Mouse (Mus musculus) macrophage (primary cell): ENCODE data around the gene Castor1. TPM values are rescaled to one million over a fixed set of nuclear protein-coding genes. Genes with fewer than 3 reads are reported as not detected.

ENCODE experiments used
- H3K27ac ChIP-seq: fragments of 350-480 bp; formaldehyde crosslinking; 2 replicates; pipeline ENCODE4 v1.9.0; 2021
- H3K36me3 ChIP-seq: fragments of 350-480 bp; formaldehyde crosslinking; 2 replicates; pipeline ENCODE4 v1.9.0; 2021; ENCODE audit errors: inconsistent target
- H3K4me3 ChIP-seq: fragments of 350-480 bp; formaldehyde crosslinking; 2 replicates; pipeline ENCODE4 v1.9.0; 2021; ENCODE audit errors: inconsistent target
- H3K79me2 ChIP-seq: fragments of 350-480 bp; formaldehyde crosslinking; 2 replicates; pipeline ENCODE4 v1.9.0; 2021; ENCODE audit errors: inconsistent target
- WGBS: methylation state at CpG from one replicate; pipeline ENCODE4 v1.1.7; 2026; ENCODE audit warnings: inconsistent platforms; ENCODE audit not compliant: missing documents; 5-methylcytosine and 5-hydroxymethylcytosine counted together
- polyA plus RNA-seq: library from polyadenylated mRNA; stranded (reverse); fragments of 250-400 nt; gene quantifications from 3 replicates; pipeline ENCODE4 v1.2.4, GENCODE M21; 2018; ENCODE audit warnings: inconsistent platforms

Castor1 gene
- polyA plus RNA-seq, 1 experiment from 2014 or later: 2.2 TPM

DNA sequence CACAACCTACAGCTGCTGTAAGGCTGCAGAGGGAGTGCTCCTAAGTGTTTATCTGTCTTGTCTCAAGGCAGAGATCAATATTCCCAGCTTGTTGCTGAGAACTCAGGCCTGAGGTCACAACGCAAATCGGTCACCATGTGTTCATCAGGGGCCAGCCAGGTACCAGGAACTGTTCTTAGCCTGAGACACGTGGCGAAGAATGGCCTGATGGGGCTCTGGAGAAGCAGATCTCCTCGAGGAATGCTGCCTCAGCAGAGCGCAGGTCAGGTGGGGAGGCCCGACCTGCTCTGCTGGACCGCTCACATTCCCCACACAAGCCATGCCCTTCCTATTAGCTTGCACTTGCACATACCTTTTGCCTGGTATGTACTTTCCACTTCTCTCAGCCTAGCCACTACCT lies 21.4 kb upstream of the Castor1 start:
- Histone ChIP-seq H3K36me3 (no peaks in the 10 kb centered on the region), H3K79me2 (peaks cover 82% of the 10 kb centered on the region; the same call in 1 of the 2 replicates), H3K4me3 (no peak overlapping the region), H3K27ac (no peak overlapping the region)
- WGBS: 93% methylated on average over 7 of the region's 8 CpGs

DNA sequence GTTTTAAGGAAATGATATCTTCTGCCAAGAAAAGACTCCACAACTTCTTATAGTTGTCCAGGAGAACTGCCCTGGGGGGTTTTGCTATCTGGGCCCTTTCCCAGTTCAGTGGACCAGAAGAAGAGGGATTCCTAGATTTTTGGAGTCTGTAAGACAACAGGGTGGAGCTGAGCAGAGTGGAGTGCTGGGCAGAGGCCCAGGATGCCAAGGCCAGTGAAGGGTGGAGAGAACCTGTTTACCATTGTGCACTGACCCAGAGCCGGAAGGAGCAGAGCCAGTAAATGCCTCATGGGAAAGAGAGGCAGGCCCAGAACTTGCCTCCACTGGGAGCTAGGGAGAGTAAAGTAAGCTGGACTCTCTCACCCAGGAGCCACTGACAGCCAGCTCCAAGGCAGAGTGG lies 20.3 kb upstream of the Castor1 start:
- WGBS: 94% methylated on average over 1 of the region's 1 CpGs
- H3K4me3 ChIP-seq: no peak overlapping the region
- no peak overlapping the region for H3K27ac ChIP-seq
- peaks cover 76% of the 10 kb centered on the region; the same call in 1 of the 2 replicates for H3K79me2 ChIP-seq
- H3K36me3 ChIP-seq: no peaks in the 10 kb centered on the region

DNA sequence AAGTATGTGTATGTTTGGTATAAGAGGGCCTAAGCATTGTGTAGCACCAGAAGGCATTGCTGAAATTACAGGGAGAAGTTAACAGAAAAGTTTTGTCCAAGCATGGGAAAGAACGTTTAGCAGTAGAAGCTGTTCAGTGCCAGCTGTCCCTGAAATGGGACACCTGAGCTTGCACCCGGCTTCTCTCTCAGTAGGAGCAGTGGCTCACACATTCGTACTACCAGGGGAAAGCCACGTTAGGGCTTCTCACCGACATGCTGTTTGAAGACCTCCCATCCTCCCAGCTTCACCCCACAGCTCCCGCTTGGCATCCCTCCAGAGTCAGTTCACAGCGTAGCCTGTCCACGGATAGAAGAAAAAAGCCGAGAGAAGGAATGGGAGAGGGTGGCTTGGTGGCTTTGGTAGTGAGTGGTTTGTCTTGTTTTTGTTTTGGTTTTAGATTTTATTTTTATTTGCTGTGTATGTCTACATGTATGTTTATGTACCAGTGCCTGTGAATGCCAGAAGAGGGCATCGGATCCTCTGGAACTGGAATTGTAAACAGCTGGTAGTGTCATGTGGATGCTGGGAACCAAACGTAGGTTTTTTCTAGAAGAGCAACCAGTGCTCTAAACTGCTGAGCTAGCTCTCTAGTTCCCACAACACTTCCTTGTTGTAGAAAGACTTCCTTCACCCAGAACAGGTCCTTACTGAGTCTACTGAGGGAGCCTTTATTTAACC lies 15.9 kb upstream of the Castor1 start:
- peaks cover 20% of the 10 kb centered on the region; the same call in 1 of the 2 replicates for H3K36me3 ChIP-seq
- no peak overlapping the region for H3K27ac ChIP-seq
- H3K4me3 ChIP-seq: no peak overlapping the region
- WGBS: 78% methylated on average over 11 of the region's 11 CpGs
- peaks cover 75% of the 10 kb centered on the region; the same call in 1 of the 2 replicates for H3K79me2 ChIP-seq

GRCm38 (mm10) chr11:4202995-4203704 lies 14.9 kb upstream of the Castor1 start:
- peaks cover 65% of the 10 kb centered on the region; the same call in 1 of the 2 replicates for H3K79me2 ChIP-seq

GRCm38 (mm10) chr11:4203705-4204074 lies 14.3 kb upstream of the Castor1 start:
- Histone ChIP-seq H3K4me3 (no peak overlapping the region), H3K36me3 (peaks cover 35% of the 10 kb centered on the region; the same call in 1 of the 2 replicates), H3K27ac (no peak overlapping the region), H3K79me2 (peaks cover 59% of the 10 kb centered on the region; the same call in 1 of the 2 replicates)
- 35% methylated on average over 2 of the region's 2 CpGs for WGBS

More at GRCm38 (mm10) chr11:4202995-4203704, 14.9 kb upstream of the Castor1 start:
- H3K4me3 ChIP-seq: no peak overlapping the region
- peaks cover 30% of the 10 kb centered on the region; the same call in 1 of the 2 replicates for H3K36me3 ChIP-seq
- H3K27ac ChIP-seq: no peak overlapping the region
- WGBS: 89% methylated on average over 12 of the region's 12 CpGs

DNA sequence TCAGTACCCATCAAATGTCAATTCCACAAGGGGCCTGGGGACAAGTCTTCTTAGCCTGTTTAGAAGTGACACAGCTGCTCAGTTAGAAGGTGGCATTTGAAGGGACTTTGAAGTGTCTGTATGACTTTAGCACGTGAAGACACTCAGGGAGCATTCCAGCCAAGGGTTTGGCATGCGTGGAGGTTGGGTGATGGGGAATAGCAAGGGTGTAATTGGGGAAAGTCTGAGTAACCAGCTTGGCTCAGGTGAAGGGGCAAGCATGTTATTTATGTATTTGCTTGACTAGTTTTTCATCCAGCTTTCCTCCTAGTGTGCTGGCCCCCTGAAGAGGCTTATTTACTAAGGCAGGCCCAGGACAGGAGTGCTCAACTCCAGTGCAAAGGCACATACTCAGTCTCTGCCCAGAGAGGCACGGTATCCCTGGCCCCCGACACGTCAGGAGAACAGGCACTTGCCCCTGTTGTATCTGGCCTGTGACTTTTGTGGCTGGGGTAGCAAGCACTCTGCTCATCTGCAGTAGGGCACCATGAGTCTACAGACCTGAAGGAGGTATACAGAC lies 12.8 kb upstream of the Castor1 start:
- H3K79me2 ChIP-seq: peaks cover 44% of the 10 kb centered on the region; the same call in 1 of the 2 replicates
- no peak overlapping the region for H3K27ac ChIP-seq
- WGBS: 93% methylated on average over 5 of the region's 5 CpGs
- H3K36me3 ChIP-seq: peaks cover 49% of the 10 kb centered on the region; the same call in 1 of the 2 replicates
- H3K4me3 ChIP-seq: no peak overlapping the region

DNA sequence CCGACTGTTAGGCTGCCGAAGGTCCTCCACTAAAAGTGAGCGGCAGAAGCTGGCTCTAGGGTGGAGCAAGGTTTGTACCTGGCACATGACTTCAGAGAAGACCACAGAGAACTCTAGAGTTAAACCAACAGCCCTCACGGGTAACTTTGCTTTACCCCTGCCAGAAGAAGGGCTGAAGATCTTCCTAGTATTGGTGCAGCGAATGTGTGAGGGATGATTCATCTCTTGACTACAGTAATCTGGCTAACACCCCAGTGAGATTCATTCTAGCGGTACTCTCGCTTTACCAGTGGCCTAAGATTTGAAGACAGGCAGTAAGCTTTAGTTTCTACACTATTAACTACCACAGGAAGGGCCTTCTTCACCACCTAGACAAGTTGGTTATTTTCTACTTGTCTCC lies 12.1 kb upstream of the Castor1 start:
- Histone ChIP-seq H3K4me3 (no peak overlapping the region), H3K36me3 (peaks cover 56% of the 10 kb centered on the region; the same call in 1 of the 2 replicates), H3K79me2 (peaks cover 37% of the 10 kb centered on the region; the same call in 1 of the 2 replicates), H3K27ac (no peak overlapping the region)
- 88% methylated on average over 7 of the region's 7 CpGs for WGBS

GRCm38 (mm10) chr11:4206563-4206962 lies 11.5 kb upstream of the Castor1 start:
- H3K79me2 ChIP-seq: peaks cover 31% of the 10 kb centered on the region; the same call in 1 of the 2 replicates
- H3K36me3 ChIP-seq: peaks cover 61% of the 10 kb centered on the region; the same call in 1 of the 2 replicates
- no peak overlapping the region for H3K27ac ChIP-seq
- 53% methylated on average over 6 of the region's 6 CpGs for WGBS
- no peak overlapping the region for H3K4me3 ChIP-seq

GRCm38 (mm10) chr11:4207655-4208054 lies 10.4 kb upstream of the Castor1 start:
- WGBS: 96% methylated on average over 8 of the region's 9 CpGs
- no peak overlapping the region for H3K27ac ChIP-seq
- H3K36me3 ChIP-seq: peaks cover 72% of the 10 kb centered on the region
- peaks cover 27% of the 10 kb centered on the region; the same call in 1 of the 2 replicates for H3K79me2 ChIP-seq
- H3K4me3 ChIP-seq: no peak overlapping the region

- H3K27ac ChIP-seq: no peak overlapping the region
- no peak overlapping the region for H3K4me3 ChIP-seq
- WGBS: 77% methylated on average over 5 of the region's 5 CpGs
- H3K36me3 ChIP-seq: peaks cover 91% of the 10 kb centered on the region
- peaks cover 8% of the 10 kb centered on the region; the same call in 1 of the 2 replicates for H3K79me2 ChIP-seq
These were observed 8.5 kb upstream of the Castor1 start for GRCm38 (mm10) chr11:4209556-4209955.

DNA sequence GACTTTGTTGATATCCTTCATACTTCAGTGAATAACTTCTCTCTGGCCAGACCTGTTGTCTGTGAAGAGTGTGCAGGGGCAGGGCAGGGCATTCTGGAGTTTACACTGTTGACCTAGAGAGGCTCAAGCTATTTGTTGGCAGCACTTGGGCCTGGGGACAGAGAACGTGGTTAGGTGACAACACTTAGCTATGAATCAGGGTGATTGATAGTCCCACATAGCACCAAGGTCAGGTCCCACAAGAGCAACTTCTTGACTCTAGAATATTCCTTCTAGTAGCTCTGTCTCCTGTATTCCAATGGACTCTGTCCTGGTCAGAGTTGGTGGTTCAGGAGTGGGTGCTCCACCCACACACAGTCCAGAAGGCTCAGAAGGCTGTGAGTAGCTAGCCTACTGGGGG lies 7.2 kb upstream of the Castor1 start:
- no peak overlapping the region for H3K27ac ChIP-seq
- 80% methylated on average over 1 of the region's 1 CpGs for WGBS
- H3K4me3 ChIP-seq: no peak overlapping the region
- peaks cover 97% of the 10 kb centered on the region for H3K36me3 ChIP-seq
- H3K79me2 ChIP-seq: no peaks in the 10 kb centered on the region

DNA sequence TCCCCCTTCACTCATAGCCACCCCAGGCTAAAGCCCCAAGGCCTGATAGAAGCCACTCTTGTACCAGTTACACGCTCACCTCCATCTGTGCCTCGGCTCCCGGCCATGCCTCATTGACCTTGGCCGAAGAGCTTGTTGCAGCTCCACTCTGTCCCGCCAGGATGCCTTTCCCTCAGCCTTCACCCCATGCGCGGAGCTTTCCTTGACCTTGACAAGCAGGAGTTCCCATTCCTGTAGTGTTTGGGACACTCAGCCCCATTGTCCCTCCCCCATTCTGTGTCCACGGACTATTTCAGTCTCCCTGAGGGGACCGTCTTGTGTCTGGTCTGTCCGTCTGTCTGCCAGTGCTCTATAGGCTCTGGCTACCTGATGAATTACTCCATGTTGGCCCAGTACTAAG lies 4.9 kb upstream of the Castor1 start:
- 96% methylated on average over 10 of the region's 10 CpGs for WGBS

GRCm38 (mm10) chr11:4214572-4214971 lies 3.5 kb upstream of the Castor1 start:
- WGBS: 93% methylated on average over 13 of the region's 14 CpGs
- Histone ChIP-seq H3K27ac (no peak overlapping the region), H3K79me2 (no peaks in the 10 kb centered on the region), H3K36me3 (peaks cover 60% of the 10 kb centered on the region), H3K4me3 (no peak overlapping the region)

More for the DNA sequence above, 4.9 kb upstream of the Castor1 start:
- Histone ChIP-seq H3K36me3 (peaks cover 74% of the 10 kb centered on the region), H3K4me3 (no peak overlapping the region), H3K79me2 (no peaks in the 10 kb centered on the region), H3K27ac (no peak overlapping the region)

DNA sequence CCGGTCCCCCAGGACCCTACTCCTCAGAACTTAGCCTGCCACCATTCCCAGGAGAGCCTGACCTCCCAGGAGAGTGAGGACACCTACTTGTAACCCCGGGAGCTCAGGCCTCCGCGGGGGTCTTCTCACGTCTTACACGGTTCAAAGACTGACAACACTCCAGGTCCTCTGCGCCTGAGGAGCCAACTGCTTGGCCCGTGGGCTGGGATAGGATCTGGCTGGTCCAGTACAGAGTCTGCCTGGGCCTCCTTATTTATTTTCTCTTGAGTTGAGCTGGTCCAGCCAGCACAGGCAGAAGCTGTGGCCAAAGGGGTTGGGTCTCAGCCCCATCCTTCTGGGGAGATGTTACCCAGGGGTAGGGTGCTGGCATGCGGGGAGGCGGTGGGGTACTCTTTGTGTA lies 3.0 kb upstream of the Castor1 start:
- Histone ChIP-seq H3K36me3 (peaks cover 56% of the 10 kb centered on the region), H3K79me2 (no peaks in the 10 kb centered on the region), H3K27ac (no peak overlapping the region), H3K4me3 (no peak overlapping the region)
- WGBS: 86% methylated on average over 10 of the region's 10 CpGs
